16 mouse cellular contexts compared by ENCODE assay signal in genomic region chr14:107785242-107785641, GRCm38 (mm10).
"Had no signal": no experiment of that assay in that cellular context is flagged by ENCODE, and none has a peak within 500 bp of the region (broad histone marks: within the 10 kb centered on the region; RNA-seq: fewer than 3 reads in every experiment).

No protein-coding gene starts in this region.

- H3K9ac ChIP-seq: neural tube, embryonic 13.5 days; neural tube, embryonic 15.5 days; stomach, embryonic 15.5 days had no signal

- H3K27ac ChIP-seq: neural tube, embryonic 13.5 days; neural tube, embryonic 15.5 days; stomach, embryonic 15.5 days; stomach, postnatal 0 days had no signal

- DNase-seq: retina, postnatal 1 day; right cerebral cortex, adult 18-20 months; right cerebral cortex, postnatal 14 days; right cerebral cortex, postnatal 25 days; right cerebral cortex, postnatal 4 days; spleen, adult 18-20 months; thymus, adult 18-20 months; thymus, adult 2 months; thymus, postnatal 14 days; thymus, postnatal 25 days; thymus, postnatal 36 days; thymus, postnatal 4 days had no signal

- H3K4me2 ChIP-seq: neural tube, embryonic 13.5 days; neural tube, embryonic 15.5 days; stomach, embryonic 15.5 days had no signal

- H3K9me3 ChIP-seq: neural tube, embryonic 13.5 days; neural tube, embryonic 15.5 days; stomach, embryonic 15.5 days had no signal

- H3K27me3 ChIP-seq: neural tube, embryonic 13.5 days; neural tube, embryonic 15.5 days; stomach, embryonic 15.5 days had no signal

- H3K4me3 ChIP-seq: neural tube, embryonic 13.5 days; neural tube, embryonic 15.5 days; stomach, embryonic 15.5 days had no signal

- H3K4me1 ChIP-seq: neural tube, embryonic 13.5 days; neural tube, embryonic 15.5 days; stomach, embryonic 15.5 days had no signal

- H3K36me3 ChIP-seq: neural tube, embryonic 13.5 days; neural tube, embryonic 15.5 days; stomach, embryonic 15.5 days had no signal
